Mouse (Mus musculus) bone marrow, adult 2 months (tissue): ENCODE measurements at regions not wholly inside any gene's neighbourhood (a gene's known extent, or its start where the extent isn't known, plus 50 kb on each side); places are given as distances from the start of the nearest gene placed in this dataset.

ENCODE experiments used
- CTCF ChIP-seq: fragments of 200-500 bp; IDR thresholded peaks from 2 replicates; pipeline ENCODE4 v1.5.1; 2011; ENCODE audit warnings: low read length, control low read depth; ENCODE audit not compliant: control insufficient read depth, insufficient read depth
- POLR2A ChIP-seq: fragments of 200-500 bp; IDR thresholded peaks from 2 replicates; pipeline ENCODE4 v1.6.1; 2011; ENCODE audit warnings: low read depth, mild to moderate bottlenecking, control low read depth, low read length, borderline replicate concordance; ENCODE audit not compliant: control insufficient read depth

DNA sequence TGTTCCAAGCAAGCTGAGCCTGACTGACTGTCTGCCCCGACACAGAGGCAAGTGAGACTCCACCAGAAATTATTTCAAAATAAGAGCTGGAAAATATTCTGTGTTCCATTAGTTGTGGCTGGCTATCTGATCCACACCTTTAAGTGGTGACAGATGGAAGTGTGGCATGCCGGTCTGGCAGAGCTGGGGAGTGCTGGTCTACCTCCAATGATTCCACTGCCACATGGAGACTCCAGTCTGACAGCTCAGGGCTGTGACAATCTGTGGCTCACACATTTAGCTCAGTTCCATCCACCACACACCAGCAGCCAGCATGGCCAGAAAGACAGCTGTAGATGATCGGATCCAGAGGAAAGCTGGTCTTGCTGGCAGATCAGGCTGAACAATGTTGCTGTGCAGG lies 175.3 kb upstream of the Eef2kmt start:
- no peak for TF ChIP-seq CTCF
- no peak for TF ChIP-seq POLR2A
